Mouse (Mus musculus) heart, embryonic 11.5 days (tissue): ENCODE measurements around the gene Stmn3. TPM values are rescaled to one million over a fixed set of nuclear protein-coding genes. Genes with fewer than 3 reads are reported as not detected.

ENCODE experiments used
- ATAC-seq: fragments of 200-750 bp; cut with Nextera tagmentation; replicated peaks from 2 replicates; pipeline ENCODE4 v1.8.0; 2017; ENCODE audit warnings: moderate library complexity; ENCODE audit not compliant: insufficient number of reproducible peaks, low FRiP score, low TSS enrichment
- H3K27ac ChIP-seq: fragments of 300-500 bp; sonication (generic); 2 replicates; pipeline ENCODE4 v1.5.1; 2014; ENCODE audit warnings: mild to moderate bottlenecking, low read depth, low read length
- H3K27me3 ChIP-seq: fragments of 300-500 bp; sonication (generic); 2 replicates; pipeline ENCODE4 v1.6.1; 2014; ENCODE audit warnings: mild to moderate bottlenecking, low read length, mixed read lengths; ENCODE audit not compliant: control insufficient read depth, insufficient read depth
- H3K36me3 ChIP-seq: fragments of 300-500 bp; sonication (generic); 2 replicates; pipeline ENCODE4 v1.6.1; 2014; ENCODE audit warnings: mild to moderate bottlenecking, low read length, moderate library complexity, mixed read lengths; ENCODE audit not compliant: control insufficient read depth, insufficient read depth
- H3K4me1 ChIP-seq: fragments of 300-500 bp; sonication (generic); 2 replicates; pipeline ENCODE4 v1.6.1; 2014; ENCODE audit warnings: low read length; ENCODE audit not compliant: control insufficient read depth, insufficient read depth
- H3K4me2 ChIP-seq: fragments of 300-500 bp; sonication (generic); 2 replicates; pipeline ENCODE4 v1.6.1; 2014; ENCODE audit warnings: mild to moderate bottlenecking, moderate library complexity
- H3K4me3 ChIP-seq: fragments of 300-500 bp; sonication (generic); 2 replicates; pipeline ENCODE4 v1.5.1; 2014; ENCODE audit warnings: low read depth, low read length
- H3K9ac ChIP-seq: fragments of 300-500 bp; sonication (generic); 2 replicates; pipeline ENCODE4 v1.6.1; 2014; ENCODE audit warnings: mild to moderate bottlenecking, low read depth, low read length, moderate library complexity
- H3K9me3 ChIP-seq: fragments of 300-500 bp; sonication (generic); replicated peaks from 2 replicates; pipeline ENCODE4 v1.6.1; 2016; ENCODE audit warnings: low read length; ENCODE audit not compliant: control insufficient read depth
- WGBS: fragments of 180-500 bp; shearing (Covaris S2); extraction: QIAGEN DNeasy Blood & Tissue Kit; methylation state at CpG from one replicate; pipeline ENCODE4 v1.1.7; 2014; ENCODE audit not compliant: insufficient replicate concordance; 5-methylcytosine and 5-hydroxymethylcytosine counted together
- polyA plus RNA-seq: library from polyadenylated mRNA; unstranded; fragments of >200 nt; fragmentation: Nextera tagmentation; extraction: Ambion mirVana; gene quantifications from 2 replicates; pipeline ENCODE4 v1.2.1, GENCODE M21; 2014

Gene Stmn3
- polyA plus RNA-seq, 1 experiment from 2014 or later: 0.83 TPM

DNA sequence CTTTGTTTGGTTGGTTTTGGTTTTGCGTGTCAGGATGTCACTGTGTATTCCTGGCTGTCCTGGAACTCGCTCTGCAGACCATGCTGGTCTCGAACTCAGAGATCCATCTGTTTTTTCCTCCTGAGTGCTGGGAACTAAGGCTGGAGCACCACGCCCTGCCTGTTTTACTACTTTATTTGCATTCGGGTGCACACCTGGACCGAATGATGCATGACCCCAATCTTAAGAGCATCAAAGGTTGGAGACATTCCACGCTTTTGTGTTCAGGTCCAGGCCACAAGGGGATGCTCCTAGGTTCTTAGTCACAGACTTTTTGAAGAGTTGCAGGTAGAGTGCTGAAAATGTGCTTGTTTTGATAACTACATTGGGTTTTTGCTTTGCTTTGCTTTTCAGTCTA is 5.8 kb upstream of the Stmn3 start:
- 13% methylated on average over 7 of the region's 7 CpGs for WGBS
- peak overlapping the region; percentile 88 for H3K27ac ChIP-seq
- H3K4me2 ChIP-seq: peak overlapping the region; percentile 90
- peak overlapping the region; percentile 77 for H3K9ac ChIP-seq
- H3K27me3 ChIP-seq: peaks cover 7% of the 10 kb centered on the region
- no peak for ATAC-seq
- peaks cover 16% of the 10 kb centered on the region; the same call in 1 of the 2 replicates for H3K36me3 ChIP-seq
- peak overlapping the region; percentile 64 for H3K4me3 ChIP-seq
- peaks cover 7% of the 10 kb centered on the region for H3K4me1 ChIP-seq
- H3K9me3 ChIP-seq: no peaks in the 10 kb centered on the region

DNA sequence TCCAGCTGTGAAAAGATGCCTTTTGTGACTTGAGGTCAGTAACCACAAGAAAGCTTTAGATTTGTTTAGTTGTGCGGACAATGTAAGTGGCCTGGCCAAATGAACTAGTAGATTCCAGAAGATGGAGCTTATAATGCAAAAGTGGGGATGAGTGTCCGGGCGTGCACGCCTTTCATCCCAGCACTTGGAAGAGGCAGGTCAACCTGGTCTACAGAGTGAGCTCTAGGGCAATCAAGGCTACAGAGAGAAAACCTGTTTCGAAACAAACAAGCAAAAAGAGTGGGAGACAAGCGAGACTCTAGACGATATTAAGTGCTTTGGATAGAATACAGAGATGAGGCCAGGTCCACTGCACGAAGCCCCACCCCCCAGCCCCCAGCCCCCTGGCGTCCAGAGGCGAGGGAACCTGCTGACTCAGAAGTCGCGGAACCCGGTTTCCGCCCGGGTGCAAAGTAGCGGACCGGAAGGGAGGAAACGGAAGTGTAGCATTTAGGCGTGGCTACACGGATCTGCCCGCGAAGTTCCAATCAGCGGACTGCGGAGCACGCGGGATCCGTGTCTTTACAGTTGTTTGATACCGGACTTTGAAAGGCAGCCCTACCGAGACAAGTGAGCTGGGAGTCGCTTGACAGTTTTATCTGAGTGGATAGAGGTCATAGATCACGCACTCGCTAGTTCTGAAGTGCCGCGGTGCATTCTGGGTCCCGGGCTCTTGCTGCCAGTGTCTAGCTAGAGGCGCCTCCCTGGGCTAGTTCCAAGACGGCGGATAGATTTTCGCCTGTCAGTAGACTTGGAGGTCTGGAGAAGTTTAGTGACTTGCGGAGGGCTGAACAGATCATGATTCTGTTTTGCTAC is 5.2 kb upstream of the Stmn3 start, which contains the start of gene Rtel1:
TSS of gene Rtel1 (plus strand) at position 492 of the 855 bp plus-strand sequence.
- peaks cover 14% of the 10 kb centered on the region; the same call in 1 of the 2 replicates for H3K36me3 ChIP-seq
- ATAC-seq: peak; percentile 85
- peak within 1 kb of the TSS; percentile 88 for H3K27ac ChIP-seq
- peak within 1 kb of the TSS; percentile 90 for H3K4me2 ChIP-seq
- WGBS: 6% methylated on average over 40 of the region's 40 CpGs
- no peaks in the 10 kb centered on the region for H3K9me3 ChIP-seq
- H3K27me3 ChIP-seq: peaks cover 13% of the 10 kb centered on the region
- H3K4me1 ChIP-seq: peaks cover 7% of the 10 kb centered on the region
- H3K4me3 ChIP-seq: peak within 1 kb of the TSS; percentile 64
- peak within 1 kb of the TSS; percentile 77 for H3K9ac ChIP-seq

DNA sequence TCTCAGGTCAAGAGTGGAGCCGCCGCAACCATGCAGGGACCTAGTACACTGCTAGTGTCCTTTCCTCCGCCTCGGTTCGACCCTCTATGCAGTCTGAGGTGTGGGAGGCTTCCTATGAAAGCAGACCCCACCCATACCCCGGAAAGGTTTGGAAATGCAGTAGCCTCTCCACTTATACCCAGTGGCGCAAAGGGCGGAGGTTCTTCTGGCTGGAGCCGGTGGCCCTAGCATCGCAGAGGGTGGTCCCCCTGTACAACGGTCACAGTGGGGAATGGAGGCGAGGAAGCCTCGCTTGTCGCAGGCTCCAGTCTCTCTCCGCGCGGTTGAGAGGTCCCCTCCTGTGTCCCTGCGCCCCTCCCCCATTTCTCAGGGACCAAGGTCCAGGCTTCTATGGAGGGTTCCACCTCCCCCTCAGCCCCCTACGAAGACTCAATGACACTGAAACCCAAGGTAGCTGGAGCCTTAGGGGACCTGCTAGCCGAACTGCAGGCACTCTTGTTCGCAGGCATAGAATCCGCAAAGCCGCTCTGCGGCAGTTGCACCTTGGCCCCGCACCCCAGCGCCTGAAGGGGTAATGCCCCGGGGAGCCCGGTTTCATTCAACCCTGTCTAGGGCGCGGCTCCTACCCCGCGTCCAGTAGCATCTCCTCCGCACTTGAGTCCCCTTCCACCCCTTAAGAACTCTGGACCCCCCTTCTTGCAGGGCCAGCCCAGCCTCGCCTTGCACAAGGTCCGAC is 788 bp downstream of the Stmn3 start:
- Histone ChIP-seq H3K4me3 (peak overlapping the region; percentile 12; the same call in 1 of the 2 replicates), H3K27ac (no peak overlapping the region), H3K27me3 (peaks cover 53% of the 10 kb centered on the region), H3K9ac (no peak overlapping the region), H3K4me1 (peaks cover 4% of the 10 kb centered on the region; the same call in 1 of the 2 replicates), H3K4me2 (peak overlapping the region; percentile 48), H3K36me3 (no peaks in the 10 kb centered on the region), H3K9me3 (no peaks in the 10 kb centered on the region)
- ATAC-seq: 0 out of 2 replicates have a peak, but pooled peaks have one; percentile 18
- 2% methylated on average over 35 of the region's 35 CpGs for WGBS

DNA sequence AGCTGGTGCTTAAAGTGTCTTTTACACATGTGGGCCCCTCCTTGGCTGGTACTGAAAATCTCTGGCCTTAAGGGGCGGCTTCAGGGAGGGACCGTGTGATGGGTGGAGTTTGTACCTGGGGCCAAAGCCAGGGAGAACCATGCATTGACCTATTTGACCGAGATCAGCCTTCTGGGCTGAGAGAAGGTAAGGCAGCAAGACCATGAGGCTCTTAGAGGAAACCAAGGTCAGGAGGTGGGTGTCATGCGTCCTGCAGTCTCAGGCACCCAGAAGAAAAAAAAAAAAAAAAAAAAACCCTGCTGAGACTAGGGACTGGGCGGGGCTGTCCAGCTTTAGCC is 1.3 kb downstream of the Stmn3 start:
- no peak for ATAC-seq
- WGBS: 9% methylated on average over 5 of the region's 5 CpGs
- H3K9me3 ChIP-seq: no peaks in the 10 kb centered on the region
- H3K9ac ChIP-seq: no peak overlapping the region
- H3K4me2 ChIP-seq: no peak overlapping the region
- no peak overlapping the region for H3K4me3 ChIP-seq
- H3K27ac ChIP-seq: no peak overlapping the region
- no peaks in the 10 kb centered on the region for H3K36me3 ChIP-seq
- peaks cover 58% of the 10 kb centered on the region for H3K27me3 ChIP-seq
- peaks cover 4% of the 10 kb centered on the region; the same call in 1 of the 2 replicates for H3K4me1 ChIP-seq

DNA sequence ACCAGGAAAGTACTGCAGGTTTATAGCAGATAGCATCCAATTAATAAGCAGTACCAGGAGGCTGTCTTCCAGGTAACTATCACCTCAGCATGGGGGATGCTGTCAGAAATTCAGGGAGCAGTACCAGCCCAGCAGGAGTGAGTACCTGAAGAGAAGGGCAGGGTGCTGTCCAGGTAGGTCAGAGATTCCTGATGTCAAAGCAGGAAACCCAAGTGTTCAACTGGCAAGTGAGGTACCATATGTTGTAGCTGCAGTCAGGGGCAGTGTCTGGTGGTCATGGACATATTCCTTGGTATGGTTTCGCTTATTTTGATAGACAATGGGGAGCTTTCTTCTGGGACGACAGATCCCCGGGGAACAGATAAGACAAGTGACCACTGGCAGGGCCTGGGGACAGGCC is 1.9 kb downstream of the Stmn3 start:
- WGBS: 57% methylated on average over 3 of the region's 3 CpGs
- H3K9ac ChIP-seq: no peak overlapping the region

DNA sequence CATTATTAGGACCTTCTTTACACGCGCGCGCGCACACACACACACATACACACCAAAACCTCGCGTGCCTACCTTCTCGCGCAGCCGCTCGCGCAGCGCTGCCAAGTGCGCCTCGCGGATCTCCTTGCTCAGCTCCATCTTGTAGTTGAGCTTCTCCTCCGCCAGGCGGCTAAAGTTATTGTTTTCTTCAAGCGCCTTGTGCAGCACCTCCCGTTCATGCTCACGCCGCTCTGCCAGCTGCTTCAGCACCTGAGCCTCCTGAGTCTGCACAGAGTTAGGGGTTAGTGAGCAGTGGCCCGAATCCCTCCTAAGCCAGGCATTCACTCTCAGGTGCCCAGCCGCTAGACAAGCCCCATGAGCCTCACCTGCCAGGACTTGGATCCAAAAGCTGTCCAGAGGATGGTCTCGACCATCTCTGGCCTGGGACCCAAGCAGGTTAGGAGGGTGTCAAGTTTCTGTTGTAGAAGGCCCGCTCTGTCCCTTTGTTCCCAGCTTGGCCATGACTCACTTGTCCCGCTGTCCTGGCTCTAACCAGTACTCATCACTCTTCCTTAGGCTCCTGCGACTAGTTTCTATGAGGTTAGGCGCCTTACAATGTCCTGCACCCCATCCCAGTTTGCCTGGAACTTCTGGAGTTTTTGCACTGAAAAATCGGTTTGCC is 7.0 kb downstream of the Stmn3 start:
- H3K27ac ChIP-seq: no peak overlapping the region
- H3K4me2 ChIP-seq: peak overlapping the region; percentile 5; the same call in 1 of the 2 replicates
- no peaks in the 10 kb centered on the region for H3K9me3 ChIP-seq
- no peaks in the 10 kb centered on the region for H3K4me1 ChIP-seq
- WGBS: 9% methylated on average over 30 of the region's 30 CpGs
- H3K36me3 ChIP-seq: no peaks in the 10 kb centered on the region
- no peak overlapping the region for H3K9ac ChIP-seq
- H3K4me3 ChIP-seq: no peak overlapping the region
- peaks cover 55% of the 10 kb centered on the region for H3K27me3 ChIP-seq
- no peak for ATAC-seq

More for the DNA sequence above, 1.9 kb downstream of the Stmn3 start:
- peaks cover 4% of the 10 kb centered on the region; the same call in 1 of the 2 replicates for H3K4me1 ChIP-seq
- H3K27me3 ChIP-seq: peaks cover 63% of the 10 kb centered on the region
- no peak overlapping the region for H3K4me2 ChIP-seq
- H3K27ac ChIP-seq: no peak overlapping the region
- H3K36me3 ChIP-seq: no peaks in the 10 kb centered on the region
- H3K9me3 ChIP-seq: no peaks in the 10 kb centered on the region
- no peak overlapping the region for H3K4me3 ChIP-seq
- ATAC-seq: no peak

DNA sequence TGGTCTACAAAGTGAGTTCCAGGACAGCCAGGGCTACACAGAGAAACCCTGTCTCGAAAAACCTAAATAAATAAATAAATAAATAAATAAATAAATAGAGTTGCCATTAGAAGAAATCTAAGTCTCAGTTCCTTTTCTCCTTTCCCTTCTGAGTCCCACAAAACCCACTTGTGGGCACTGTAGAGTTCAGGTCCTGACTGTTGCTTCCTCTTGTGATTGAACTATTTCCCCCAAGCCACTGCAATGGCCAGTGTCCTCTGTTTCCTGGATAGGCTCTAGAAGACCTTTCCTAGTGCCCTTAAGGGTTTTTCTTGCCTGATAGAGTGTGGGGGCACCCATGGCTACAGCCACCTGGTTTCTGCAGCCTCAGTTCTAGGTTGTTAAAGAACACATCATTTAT is 9.4 kb downstream of the Stmn3 start:
- ATAC-seq: no peak
- no peaks in the 10 kb centered on the region for H3K4me1 ChIP-seq
- peaks cover 42% of the 10 kb centered on the region for H3K27me3 ChIP-seq
- H3K9me3 ChIP-seq: no peaks in the 10 kb centered on the region
- H3K9ac ChIP-seq: no peak overlapping the region
- H3K36me3 ChIP-seq: peaks cover 12% of the 10 kb centered on the region
- 88% methylated on average over 1 of the region's 1 CpGs for WGBS
- H3K27ac ChIP-seq: no peak overlapping the region
- no peak overlapping the region for H3K4me3 ChIP-seq
- no peak overlapping the region for H3K4me2 ChIP-seq

DNA sequence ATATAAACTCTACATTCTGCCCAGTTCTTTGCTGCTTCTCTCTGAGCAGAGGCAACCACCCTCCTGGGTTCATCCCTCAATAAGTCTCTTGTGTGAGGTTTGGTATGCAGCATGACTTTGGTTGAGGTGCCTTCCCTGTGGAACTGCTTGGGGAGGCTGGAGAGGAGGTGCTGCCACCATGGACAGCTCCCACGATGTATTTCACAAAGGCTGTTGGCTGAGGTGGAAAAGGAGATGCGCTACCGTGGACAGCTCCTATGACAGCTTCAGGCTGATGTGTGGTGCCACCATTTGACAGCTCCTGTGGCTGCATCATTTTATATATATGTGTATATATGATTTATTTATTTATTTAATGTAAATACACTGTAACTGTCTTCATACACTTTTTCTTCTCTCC is 12.3 kb downstream of the Stmn3 start:
- H3K4me3 ChIP-seq: no peak overlapping the region
- H3K36me3 ChIP-seq: peaks cover 12% of the 10 kb centered on the region
- 14% methylated on average over 3 of the region's 3 CpGs for WGBS
- ATAC-seq: no peak
- H3K27ac ChIP-seq: no peak overlapping the region
- H3K9ac ChIP-seq: no peak overlapping the region
- no peaks in the 10 kb centered on the region for H3K9me3 ChIP-seq
- no peak overlapping the region for H3K4me2 ChIP-seq
- peaks cover 21% of the 10 kb centered on the region for H3K27me3 ChIP-seq
- H3K4me1 ChIP-seq: no peaks in the 10 kb centered on the region
